Mouse (Mus musculus): ENCODE measurements at regions not wholly inside any gene's neighbourhood (a gene's known extent, or its start where the extent isn't known, plus 50 kb on each side); places are given as distances from the start of the nearest gene placed in this dataset.

DNA sequence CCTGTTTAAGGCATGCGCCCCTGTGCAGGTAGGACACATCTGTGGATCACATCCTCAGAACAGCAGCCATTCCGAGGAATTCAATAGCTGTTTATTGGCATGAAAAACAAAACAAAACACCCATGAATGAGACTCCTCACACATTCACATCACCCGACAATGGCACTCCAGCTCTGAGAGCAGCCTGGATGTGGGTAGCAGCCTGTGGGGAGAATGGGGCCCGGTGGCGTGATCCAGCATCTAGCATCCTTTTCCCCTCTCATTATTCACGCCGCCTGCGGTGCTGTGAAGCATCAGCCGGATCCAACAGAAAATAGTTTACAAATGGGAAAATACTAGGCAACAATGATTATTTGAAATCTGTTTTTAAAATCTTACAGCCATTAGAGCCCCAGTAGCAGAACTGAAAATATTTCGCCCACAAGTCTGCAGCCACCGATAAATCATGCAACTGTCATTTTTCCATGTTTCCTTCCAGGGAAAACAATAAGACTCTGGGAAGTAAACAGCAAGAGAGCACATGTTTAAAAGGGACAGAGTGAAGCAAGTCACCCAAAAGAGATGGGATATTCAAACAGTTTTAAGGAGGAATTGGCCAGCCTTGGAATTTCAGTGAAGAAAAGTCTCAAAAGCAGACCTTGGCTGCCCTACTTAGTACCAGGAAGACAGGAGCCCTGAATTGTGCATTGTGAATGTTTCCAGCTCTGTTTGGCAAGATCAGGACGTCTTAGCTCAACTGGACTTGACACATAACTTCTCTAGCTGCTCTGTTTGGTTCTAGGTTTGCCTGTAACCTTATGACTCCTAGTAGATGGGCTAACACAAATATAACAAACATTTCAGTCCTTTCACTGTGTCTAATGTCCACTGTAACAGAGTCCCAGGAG, 50.2 kb upstream of the Arntl start:
- no peak for DNase-seq (ENCODE audit: low spot score)

All from testis, postnatal 10 days (tissue).